Mouse (Mus musculus) cerebellum, adult 9-10 months (tissue): ENCODE results near the gene Rnf26.

Experiments used
- DNase-seq: peaks from one replicate; pipeline ENCODE4 v3.0.0; 2022

The Rnf26 gene

DNA sequence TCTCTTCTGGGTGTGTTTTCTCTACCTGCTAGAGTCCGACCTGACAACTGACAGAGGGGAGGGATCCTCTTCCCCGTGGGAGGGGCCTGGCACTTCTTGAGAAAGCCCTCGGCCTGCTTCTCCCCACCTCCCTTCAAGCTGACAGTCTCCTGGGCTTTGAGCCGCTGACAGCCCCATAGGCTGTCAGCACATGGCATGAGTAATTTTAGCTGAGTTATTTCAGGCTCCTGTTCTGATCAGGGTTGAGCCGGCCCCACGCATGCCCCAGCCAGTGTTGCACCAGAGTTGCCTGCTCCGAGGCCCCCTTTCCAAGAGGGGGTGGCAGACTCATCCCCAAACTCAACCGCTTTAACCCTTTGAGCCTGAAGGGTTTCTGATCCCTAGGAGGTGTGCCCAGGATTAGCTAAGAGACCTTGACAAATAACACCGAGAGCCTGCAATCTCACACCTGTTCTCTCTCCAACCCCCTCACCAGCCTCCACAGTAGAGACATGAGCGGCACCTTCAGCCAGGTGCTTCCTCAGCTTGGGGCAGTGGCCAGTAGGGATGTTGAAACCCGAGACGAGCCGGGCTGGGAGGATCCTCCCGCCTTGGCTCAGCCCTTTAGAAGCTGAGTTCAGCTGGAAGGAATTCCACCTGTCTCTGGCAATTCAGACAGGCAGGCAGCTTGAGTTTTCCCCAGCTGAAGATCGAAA lies 25.4 kb downstream of the Rnf26 start:
- peak; percentile 72 for DNase-seq

DNA sequence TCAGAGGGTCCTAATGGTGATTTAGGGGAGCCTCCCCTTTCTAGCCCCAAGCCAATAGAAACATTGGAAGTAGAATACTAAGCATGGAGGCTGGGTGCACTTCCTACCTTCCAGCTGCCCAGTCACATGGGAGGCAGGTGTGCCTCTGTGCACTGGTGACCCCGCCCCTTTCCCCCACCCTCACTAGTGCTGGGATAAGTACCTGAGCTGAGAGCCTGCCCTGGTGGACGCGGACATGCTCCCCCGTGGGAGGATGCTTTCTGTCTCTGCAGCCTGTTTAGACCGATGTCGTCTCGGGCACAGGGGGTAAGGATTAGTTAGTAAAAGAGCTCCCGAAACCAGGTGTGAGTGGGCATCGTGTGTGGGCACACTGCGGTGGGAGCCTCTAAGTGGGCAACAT lies 26.4 kb downstream of the Rnf26 start:
- peak; percentile 61 for DNase-seq

DNA sequence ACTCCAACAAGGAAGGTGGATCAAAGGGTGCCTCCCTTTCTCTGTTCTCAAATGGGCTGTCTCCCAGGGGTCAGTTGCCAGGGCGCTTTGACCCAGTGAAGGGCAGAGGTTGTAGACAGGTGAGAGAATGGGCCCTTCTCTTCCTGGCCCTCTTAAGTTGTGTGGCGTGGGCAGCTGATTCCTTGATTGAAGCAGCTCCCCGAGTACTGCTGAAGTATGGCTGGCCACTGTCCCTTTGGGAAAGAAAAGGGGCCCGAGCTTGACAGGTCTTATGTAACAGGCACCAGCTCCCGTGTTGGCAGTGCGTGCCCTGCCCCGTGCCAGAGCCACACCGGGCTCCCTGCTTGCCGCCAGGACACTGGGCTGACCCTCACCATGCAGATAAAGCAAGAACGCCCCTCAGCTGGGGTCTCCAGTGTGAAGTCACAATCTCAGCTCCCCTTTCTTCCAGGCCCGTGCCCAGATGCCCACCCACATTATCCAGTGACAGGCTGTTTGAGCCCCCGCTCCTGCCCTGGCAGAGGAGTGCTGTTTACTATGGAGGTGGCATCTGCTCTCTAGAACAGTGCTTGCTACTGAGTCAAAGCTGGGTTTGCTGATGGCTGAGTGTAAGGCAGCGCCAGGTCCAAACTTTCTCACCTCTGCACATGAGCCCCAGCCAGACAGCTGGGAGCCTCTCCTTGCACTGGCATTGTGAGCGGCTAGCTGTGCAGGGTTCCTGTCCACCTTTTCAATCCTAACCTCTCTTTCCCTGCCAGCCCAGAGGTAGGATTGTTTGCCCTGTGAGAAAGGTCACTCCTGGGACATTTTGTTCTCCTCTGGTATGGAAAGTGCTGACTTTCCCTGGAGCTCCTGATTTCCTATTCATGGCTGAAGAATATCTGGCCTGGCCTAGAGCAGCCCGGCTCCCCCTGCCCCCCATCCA lies 27.3 kb downstream of the Rnf26 start:
- DNase-seq = peak; percentile 97

DNA sequence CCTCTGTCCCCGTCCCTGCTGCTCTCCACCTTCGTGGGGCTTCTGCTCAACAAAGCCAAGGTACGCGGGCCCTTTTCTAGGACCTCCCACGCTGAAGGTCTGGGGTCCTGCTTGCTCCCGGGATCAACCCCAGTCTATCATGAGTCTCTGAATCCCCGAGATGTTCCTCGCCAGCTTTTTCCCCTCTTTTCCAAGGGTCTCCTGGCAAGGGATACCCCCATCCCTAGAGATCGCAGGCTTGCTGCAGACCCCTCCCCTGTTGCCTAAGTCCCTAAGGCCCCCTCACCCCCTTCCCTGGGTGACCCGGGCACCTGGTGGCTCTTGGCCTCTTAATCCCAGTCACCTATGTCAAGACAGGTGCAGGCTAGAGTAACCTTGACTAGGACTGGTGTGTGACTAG lies 28.0 kb downstream of the Rnf26 start:
- DNase-seq = peak; percentile 81

DNA sequence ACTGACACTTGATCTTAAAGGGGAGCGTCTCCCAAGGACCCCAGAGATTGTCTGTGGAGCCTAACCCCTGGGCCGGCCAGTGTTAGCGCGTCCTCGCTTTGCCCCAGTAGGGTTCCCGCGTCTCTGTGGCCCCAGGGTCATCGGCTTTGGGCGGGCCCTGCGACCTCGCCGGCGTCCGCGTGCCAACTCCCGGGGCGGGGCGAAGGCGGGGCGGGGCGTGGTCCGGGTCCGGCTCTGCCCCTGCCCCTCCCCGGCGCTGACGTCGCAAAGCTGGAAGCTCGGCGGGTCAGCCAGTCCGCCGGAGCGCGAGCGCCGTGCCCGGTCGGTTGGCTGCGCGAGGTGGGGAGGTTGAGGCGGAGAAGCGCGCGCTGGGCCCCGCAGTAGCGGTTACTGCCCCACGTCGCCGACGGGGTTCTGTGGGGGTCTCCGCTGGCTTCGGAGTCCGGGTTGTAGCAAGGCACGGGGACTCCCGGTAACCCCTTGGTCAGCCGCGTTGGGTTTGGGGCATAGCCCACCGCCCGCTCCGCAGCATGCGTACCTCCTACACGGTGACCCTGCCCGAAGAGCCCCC lies 28.6 kb downstream of the Rnf26 start:
- peak; percentile 94 for DNase-seq

DNA sequence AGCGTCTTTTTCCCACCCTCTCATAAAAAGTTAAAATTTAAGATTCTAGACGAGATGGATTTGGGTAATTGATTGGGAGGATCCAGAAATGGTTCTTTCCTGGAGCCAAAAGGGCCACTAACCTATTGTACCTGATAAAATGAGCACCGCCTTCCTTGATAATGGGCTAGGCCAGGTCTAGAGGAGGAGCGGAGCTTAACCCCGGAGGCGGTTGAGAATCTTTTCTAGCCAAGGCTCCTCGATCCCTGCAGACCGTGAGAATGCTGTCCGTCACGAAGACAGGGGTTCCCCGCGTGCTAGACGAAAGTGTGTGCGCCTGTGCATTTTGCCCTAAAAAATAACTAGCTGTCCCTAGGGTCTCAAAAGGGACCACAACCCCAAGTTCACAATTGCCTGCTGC lies 29.1 kb downstream of the Rnf26 start:
- DNase-seq = no peak

DNA sequence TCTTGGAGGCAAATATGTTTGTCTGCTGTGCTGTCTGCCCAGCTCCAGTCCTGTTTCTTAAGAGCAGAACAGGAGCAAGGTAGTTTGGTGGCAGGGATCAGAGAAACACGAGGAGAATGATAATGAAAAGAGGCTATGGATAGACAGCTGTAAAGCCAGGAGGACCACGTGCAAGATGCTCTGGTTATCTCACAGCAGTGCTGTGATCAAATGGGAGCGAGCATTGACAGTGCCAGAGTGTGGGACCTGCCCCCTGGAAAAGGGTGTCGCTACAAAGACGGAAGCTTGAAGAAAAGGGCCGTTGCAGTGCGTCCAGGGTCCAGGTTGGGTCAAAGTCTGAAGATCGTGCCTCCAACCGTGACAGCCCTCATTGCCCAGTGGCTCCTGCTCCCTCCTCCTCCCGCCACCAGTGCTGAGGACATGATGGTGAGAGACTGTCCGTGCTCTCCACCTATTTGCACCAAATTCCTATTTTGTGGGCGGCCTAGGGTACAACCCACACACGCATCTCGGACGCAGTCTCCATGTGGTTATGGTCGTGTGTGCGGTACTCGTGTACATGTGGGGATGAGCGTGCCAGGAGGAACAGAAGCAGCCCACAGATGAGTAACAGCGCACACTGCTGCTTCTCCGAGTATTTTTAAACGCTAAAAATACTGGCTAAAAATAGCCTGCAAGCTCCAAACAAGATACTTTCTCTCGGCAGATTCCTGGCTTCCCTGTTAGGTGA lies 29.8 kb downstream of the Rnf26 start:
- DNase-seq = peak; percentile 71

DNA sequence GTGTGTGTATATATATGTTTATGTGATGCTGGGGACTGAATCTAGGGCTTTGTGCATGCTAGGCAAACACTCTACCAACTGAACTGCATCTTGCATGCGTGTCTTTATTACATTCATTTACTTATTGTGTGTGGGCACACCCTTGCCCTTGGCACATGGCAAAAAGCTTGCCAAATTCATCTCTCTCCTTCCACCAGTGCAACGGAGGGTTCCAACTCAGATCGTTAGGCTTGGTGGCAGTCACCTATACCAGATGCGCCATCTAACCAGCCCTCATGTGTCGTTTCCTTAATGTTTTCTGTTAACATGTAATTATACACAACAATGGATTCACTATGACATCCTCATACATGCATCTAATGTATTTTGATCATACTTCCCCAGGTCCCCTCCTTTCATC lies 31.1 kb downstream of the Rnf26 start:
- no peak for DNase-seq

DNA sequence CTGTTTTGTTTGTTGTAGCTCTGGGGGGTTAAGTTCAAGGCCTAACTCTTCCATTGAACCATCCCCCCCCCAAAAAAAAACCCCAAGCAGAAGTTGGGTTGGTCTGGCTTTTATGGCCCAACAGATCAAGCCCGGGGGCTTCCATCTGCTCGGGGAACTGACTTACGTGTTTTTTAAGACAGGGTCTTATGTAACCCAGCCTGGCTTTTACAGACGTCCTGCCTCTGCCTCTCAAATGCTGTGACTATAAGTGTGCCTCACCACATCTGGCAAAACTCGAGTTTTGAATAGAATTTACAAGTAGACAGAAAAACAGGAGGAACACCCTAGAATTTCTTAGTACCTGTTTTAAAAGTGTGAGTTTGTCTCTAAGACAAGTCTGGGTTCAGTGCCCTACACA lies 31.7 kb downstream of the Rnf26 start:
- peak; percentile 50 for DNase-seq

DNA sequence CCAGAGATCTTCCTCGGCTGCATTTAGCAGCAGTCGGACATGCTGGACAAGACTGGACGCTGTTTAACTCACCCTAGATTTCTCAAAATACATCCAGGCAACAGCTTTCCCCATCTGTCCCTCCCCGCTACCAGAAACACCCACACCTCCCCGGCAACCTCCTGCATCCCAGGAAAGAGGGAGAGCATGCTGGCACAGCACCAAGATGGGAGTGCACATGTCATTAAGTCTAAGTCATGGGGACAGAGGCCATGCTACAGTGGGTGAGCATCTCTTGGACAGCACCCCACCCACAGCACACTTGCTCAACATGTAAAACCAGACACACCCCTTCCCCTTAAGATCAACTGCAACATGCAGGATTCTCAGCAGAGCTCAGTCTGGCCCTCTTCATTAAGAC lies 32.4 kb downstream of the Rnf26 start:
- DNase-seq = peak; percentile 71

DNA sequence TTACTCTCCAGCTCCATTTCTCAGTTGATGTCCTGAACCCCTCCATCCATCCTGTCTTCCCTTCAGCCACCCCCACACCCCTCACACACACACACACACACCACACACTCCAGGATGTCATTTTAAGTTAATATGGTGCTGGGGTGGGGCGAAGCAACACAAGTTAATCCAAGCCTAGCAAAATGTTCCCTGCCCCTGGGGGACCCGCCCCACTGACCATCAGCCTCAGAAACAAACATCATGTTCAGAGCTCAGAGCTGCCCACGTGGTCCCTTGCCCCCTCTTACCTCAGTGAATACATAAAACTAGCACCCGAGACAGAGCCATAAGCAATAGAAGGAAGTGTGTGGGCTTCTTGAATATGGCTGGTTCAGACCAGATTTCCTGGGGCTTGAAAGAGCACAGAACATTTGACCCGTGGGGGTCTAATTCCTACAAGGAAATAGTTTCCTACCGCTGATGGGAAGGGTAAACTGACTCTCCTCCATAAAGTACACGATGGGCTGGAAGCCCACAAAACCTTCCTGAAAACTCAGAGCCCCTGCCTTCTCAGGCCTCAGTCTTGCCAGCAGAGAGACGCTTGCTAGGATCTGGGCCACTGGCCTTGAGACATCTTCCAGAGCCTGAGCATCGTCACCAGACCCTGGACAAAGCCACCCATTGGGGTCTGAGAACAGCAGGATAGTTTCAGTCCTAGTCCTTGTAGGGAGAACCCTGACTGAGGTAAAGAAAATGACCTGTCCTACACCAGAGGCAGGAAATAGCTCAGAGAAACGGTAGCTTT lies 33.1 kb downstream of the Rnf26 start:
- DNase-seq = peak; percentile 64

DNA sequence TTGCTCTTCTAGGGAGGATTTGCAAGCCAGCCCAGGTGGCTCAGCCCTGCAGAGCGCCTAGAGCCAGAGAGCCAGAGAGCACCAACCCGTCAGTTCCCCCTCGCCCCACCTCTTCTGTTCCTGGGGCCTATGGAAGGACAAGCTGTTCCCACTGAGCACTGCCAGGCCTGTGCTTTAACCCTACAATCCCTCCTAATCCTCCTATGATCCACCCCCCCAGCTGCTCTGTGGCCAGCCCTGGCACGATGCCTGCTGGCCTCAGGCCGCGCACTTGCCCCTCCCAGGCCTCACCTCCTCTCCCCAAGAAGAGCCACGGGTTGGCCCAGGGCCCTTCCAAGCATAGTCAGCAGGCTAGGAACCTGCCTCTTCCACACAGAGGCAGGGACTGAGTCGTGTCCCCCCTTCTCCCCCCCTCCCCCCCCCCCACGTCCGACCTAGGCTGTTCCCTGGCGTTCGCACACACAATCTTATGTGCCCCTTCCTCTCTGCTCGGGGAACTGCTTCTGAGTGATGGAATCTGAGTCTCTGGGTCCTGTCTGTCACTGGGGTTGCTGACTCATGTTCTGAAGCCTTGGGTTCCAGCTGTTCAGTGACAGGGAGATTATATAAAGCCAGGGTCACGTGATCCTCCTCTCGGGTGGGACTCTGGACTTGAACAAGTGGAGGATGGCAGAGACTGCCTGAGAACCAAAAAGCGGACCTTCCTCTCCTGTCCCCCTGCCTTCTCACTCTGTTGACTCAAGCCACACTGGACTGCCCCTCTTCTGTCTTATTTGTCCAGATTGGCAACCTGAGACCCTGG lies 34.2 kb downstream of the Rnf26 start:
- peak; percentile 98 for DNase-seq

DNA sequence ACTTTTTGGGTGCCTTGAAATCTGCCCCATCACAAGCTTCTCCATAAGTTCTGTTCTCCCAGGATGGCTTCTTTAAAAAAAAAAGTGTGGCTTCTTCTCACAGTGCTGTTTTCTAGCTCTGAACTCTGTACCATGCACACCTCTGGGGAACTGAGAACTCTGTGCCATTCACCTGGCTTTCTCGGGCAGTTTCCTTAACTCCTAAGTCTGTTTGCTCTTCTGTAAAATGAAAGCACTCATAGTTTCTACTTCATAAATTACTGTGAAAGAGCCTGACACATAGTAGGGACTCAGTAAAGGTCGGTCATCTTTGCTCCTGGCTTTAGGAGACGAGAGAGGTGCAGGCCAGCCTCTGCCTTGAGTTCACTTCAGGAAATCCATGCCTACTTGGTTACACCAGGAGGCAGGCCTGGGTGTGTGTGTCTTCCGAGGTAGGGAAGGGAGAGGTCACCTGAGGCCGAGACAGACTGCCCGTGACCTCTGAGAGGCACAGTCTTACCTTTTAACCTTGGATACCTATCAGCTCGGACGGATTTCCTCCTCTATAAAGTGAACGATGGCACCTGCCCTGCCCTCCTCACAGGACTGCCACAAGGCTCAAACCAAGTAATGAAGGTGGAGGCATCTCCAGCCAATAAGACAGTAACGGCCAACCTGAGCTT lies 35.0 kb downstream of the Rnf26 start:
- no peak for DNase-seq

DNA sequence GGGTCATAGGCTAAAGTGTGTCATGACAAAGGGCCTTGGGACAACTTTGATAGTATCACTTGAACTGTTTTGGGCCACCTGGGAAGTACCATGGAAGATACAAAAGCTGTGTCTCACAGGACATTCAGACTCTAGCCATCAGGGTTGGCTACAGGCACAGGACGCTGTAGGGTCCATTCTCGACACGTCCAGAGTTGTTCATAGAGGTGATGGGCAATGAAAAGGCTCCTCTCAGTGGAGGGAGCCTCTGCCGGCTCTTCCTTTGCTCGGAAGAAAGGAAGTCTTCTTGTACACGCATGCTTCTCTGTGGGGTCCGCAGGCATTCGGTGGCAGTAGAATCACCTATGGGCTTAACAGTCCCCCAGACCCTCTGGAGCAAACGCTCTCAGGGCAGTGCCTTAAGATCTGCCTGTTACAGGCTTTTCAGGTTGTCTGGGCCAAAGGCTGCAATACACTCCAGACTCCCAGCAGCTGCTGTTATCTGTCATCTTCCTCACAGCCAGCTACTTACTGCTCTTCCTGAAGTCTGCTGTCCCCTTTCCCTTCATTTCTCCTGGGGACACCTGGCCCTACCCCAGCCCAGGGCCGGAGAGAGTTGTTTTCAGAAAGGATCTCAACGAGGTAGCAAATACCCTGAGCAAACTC lies 35.9 kb downstream of the Rnf26 start:
- DNase-seq = peak; percentile 51

DNA sequence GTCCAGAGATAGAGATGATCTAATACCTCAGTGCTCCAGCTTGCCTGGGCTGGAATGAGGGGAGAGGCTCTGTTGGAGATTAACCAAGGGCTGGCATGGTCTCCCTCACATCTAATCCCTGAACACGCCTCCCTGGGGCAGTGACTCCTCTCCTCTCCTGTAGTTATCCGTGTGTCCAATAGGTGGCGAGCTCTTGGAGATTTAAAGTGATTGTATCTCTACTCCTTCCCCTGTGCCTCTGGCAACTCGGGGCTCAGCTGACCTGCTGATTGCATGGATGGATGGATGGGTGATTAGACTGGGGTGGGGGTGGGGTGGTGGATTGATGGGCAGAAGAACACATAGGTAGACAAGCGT lies 36.6 kb downstream of the Rnf26 start:
- DNase-seq = peak; percentile 88

DNA sequence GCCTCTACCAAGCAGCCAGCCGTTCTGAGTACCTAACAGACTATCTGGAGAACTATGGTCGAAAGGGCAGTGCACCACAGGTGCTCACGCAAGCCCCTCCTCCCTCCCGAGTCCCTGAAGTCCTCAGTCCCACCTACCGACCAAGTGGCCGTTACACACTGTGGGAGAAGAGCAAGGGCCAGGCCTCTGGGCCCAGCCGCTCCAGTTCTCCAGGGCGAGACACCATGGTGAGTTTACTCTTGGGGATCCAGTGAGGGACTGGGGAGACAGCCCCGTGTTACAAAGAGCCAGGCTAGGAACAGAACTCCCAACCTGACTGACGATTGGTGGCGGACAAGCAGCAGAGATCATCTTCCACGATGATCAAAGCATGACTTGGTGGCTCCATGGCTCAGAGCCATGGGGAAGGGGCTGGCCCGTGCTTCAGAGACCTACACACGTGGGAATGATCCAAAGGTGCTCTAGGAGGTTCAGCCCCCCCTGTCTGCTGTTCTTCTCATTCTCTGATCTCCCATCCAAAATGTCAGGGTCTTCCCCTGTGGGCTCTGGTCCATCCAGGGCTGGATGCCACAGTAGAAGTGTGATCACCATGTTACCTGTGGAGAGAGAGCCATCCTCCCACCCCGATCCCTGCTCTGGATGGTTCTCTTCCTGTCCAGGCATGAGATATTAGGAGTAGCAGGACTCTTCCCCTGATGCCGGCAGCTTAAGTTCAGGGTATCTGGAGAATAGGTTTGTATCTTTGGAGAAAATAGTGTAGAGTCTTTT lies 37.1 kb downstream of the Rnf26 start:
- no peak for DNase-seq

DNA sequence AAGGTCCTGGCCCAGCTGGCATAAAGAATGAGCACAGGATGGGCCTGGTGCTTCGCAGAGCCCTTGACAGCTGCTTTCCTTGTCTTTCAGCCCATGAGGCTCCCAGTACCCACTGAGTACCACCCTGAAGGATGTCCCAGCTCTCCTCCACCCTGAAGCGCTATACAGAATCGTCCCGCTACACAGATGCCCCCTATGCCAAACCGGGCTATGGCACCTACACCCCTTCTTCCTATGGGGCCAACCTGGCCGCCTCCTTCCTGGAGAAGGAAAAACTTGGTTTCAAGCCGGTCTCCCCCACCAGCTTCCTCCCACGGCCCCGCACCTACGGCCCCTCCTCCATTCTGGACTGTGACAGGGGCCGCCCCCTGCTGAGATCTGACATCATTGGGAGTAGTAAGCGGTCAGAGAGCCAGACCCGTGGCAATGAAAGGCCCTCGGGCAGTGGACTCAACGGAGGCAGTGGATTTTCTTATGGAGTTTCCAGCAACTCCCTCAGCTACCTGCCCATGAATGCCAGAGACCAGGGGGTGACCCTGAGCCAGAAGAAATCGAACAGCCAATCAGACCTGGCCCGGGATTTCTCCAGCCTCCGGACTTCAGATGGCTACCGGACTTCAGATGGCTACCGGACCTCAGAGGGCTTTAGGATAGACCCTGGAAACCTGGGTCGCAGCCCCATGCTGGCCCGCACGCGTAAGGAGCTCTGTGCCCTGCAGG lies 37.9 kb downstream of the Rnf26 start:
- DNase-seq = peak; percentile 72

DNA sequence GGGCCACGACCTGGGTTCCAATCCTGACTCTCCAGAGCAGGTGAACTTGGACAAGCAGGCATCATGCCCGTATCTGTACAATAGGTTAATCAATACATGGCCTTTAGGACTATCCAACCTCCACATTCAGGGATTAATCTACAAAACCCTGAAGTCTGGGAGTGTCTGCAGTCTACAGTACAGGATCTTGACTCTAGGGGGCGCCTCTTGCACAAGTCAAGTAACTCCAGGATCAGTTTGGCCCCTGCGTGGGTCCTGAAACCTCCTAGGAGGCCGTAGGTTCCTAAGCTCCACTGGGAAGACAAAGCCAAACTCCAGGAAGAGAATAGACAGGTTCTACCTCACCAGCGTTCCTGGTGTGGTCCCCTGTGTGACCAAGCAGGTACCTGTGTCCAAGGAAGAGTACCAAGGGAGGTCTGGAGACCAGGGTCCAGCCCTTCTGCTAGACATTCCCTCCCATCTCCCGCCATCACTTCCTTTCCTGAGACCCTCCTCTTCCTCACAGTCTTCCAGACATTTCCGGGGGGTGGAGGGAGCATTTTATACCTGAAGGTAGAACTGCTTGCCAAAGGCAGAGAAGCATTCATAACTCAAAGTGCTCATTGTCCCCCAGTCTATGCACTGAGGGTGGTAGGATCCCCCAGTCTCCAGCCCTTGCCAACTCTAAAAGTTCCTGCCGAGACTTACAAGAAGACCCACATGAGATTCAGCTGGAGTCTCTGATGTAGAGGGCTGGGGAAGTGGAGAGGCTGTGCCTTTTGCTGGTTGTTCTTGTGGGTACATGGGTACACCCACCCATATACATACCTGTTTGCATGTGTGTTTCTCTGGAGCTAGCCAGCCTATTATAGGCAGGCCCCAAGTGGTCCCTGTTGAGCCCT lies 38.7 kb downstream of the Rnf26 start:
- DNase-seq = peak; percentile 81
